Mouse (Mus musculus): ENCODE data around the gene Fez2.

DNA sequence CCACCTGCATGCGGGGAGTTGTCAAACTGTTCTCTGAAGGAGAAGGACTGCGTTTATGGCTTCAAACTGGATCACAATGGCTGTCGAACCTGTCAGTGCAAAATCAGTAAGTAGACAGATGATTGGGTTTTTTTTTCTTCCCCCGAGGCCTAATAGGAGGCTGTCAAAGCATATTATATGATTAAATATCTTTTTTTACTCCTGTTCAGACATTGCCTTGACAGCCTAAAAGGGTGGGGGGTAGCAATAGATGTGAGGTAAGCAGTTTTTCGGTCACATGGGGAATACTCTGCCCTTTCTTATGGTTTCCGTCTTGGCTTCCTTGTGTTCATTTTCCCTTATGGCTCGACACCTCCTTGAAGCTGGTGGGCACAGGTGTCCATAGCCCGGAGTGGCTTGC is 82.7 kb downstream of the Fez2 start:
- no peak for TF ChIP-seq CTCF (IDR thresholded peaks at IDR 0.05; ENCODE audit: borderline replicate concordance, insufficient read depth, low read length)
- TF ChIP-seq POLR2A (IDR thresholded peaks at IDR 0.05; ENCODE audit: low read depth, low read length): no peak
